Mouse (Mus musculus) bone marrow, adult 2 months (tissue): ENCODE results near the gene Lrtm2.

Experiments
- CTCF ChIP-seq: fragments of 200-500 bp; IDR thresholded peaks from 2 replicates; pipeline ENCODE4 v1.5.1; 2011; ENCODE audit warnings: low read length, control low read depth; ENCODE audit not compliant: control insufficient read depth, insufficient read depth
- POLR2A ChIP-seq: fragments of 200-500 bp; IDR thresholded peaks from 2 replicates; pipeline ENCODE4 v1.6.1; 2011; ENCODE audit warnings: low read depth, mild to moderate bottlenecking, control low read depth, low read length, borderline replicate concordance; ENCODE audit not compliant: control insufficient read depth

- TF ChIP-seq CTCF: no peak
- TF ChIP-seq POLR2A: no peak
Measured at GRCm38 (mm10) chr6:119358020-119358571, 27.5 kb upstream of the Lrtm2 start.
